Mouse (Mus musculus) stomach, embryonic 14.5 days (tissue): ENCODE measurements at regions not wholly inside any gene's neighbourhood (a gene's known extent, or its start where the extent isn't known, plus 50 kb on each side); places are given as distances from the start of the nearest gene placed in this dataset.

Experiments used
- ATAC-seq: fragments of 200-750 bp; cut with Nextera tagmentation; 2 replicates; pipeline ENCODE4 v1.8.0; 2017; ENCODE audit warnings: low read depth, moderate TSS enrichment; ENCODE audit not compliant: insufficient number of reproducible peaks, insufficient read depth, low FRiP score
- H3K27ac ChIP-seq: fragments of 300-500 bp; sonication (generic); 2 replicates; pipeline ENCODE4 v1.5.1; 2014; ENCODE audit warnings: mild to moderate bottlenecking, low read length, moderate library complexity, mixed read lengths
- H3K27me3 ChIP-seq: fragments of 300-500 bp; sonication (generic); 2 replicates; pipeline ENCODE4 v1.6.1; 2014; ENCODE audit warnings: low read length, control low read depth, mixed read lengths; ENCODE audit not compliant: control insufficient read depth, insufficient read depth
- H3K36me3 ChIP-seq: fragments of 300-500 bp; sonication (generic); 2 replicates; pipeline ENCODE4 v1.6.1; 2014; ENCODE audit warnings: mild to moderate bottlenecking, control low read depth, low read length, moderate library complexity, mixed read lengths; ENCODE audit not compliant: control insufficient read depth, insufficient read depth
- H3K4me1 ChIP-seq: fragments of 300-500 bp; sonication (generic); 2 replicates; pipeline ENCODE4 v1.6.1; 2014; ENCODE audit warnings: low read length, control low read depth, mixed read lengths; ENCODE audit not compliant: control insufficient read depth, insufficient read depth
- H3K4me2 ChIP-seq: fragments of 300-500 bp; sonication (generic); replicated peaks from 2 replicates; pipeline ENCODE4 v1.6.1; 2014; ENCODE audit warnings: low read depth, low read length, control low read depth
- H3K4me3 ChIP-seq: fragments of 300-500 bp; sonication (generic); 2 replicates; pipeline ENCODE4 v1.5.1; 2014; ENCODE audit warnings: low read depth, low read length, control low read depth
- H3K9ac ChIP-seq: fragments of 300-500 bp; sonication (generic); replicated peaks from 2 replicates; pipeline ENCODE4 v1.6.1; 2014; ENCODE audit warnings: low read depth, mild to moderate bottlenecking, control low read depth, low read length, moderate library complexity, mixed read lengths
- H3K9me3 ChIP-seq: fragments of 300-500 bp; sonication (generic); 2 replicates; pipeline ENCODE4 v1.6.1; 2016; ENCODE audit warnings: low read depth, low read length, control low read depth; ENCODE audit not compliant: control insufficient read depth
- WGBS: fragments of 180-500 bp; shearing (Covaris S2); extraction: QIAGEN DNeasy Blood & Tissue Kit; methylation state at CpG from one replicate; pipeline ENCODE4 v1.1.7; 2014; 5-methylcytosine and 5-hydroxymethylcytosine counted together

DNA sequence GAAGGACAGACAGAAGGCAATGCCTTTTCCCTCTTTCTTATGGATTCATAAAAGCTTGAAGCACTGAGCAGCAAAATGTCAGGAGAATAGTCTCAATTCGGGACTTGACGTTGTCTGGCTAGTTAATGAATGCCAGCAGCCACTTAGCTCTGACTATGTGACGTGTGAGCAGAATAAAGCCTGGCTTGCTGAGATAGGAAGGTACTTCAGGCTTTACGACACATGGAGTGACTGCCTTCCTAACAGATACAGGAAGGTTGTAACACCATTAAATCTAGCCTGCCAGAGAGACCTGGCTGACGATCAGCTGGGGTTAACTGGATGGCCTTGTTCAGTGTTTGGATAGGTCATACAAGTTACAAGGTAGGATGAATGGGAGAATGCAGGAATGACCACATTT lies 111.7 kb downstream of the 4933412E24Rik start:
- no peak overlapping the region for H3K9ac ChIP-seq
- H3K4me1 ChIP-seq: no peaks in the 10 kb centered on the region
- H3K27ac ChIP-seq: no peak overlapping the region
- 63% methylated on average over 5 of the region's 5 CpGs for WGBS
- no peaks in the 10 kb centered on the region for H3K36me3 ChIP-seq
- no peaks in the 10 kb centered on the region for H3K27me3 ChIP-seq
- no peak overlapping the region for H3K4me3 ChIP-seq
- H3K4me2 ChIP-seq: no peak overlapping the region
- H3K9me3 ChIP-seq: no peaks in the 10 kb centered on the region
- no peak for ATAC-seq

DNA sequence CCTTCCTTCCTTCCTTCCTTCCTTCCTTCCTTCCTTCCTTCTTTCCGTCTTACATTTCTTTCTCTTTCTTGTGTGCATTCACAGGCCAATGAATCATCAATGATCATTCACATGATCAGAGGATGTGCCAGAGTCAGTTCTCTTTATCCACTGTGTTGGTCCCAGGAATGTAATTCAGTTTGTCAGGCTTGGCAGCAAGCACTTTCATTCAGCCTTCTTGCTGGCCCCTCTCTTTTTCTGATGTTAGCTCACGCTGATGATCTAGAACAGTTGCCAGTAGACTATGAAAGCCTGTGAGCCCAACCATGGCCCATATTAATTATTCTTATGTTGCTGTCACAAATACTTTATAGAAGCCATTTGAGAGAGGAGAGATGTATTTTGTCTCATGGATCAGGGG lies 127.4 kb downstream of the 4933412E24Rik start:
- H3K36me3 ChIP-seq: no peaks in the 10 kb centered on the region
- WGBS: 91% methylated on average over 2 of the region's 2 CpGs
- no peaks in the 10 kb centered on the region for H3K4me1 ChIP-seq
- H3K4me2 ChIP-seq: no peak overlapping the region
- no peak overlapping the region for H3K4me3 ChIP-seq
- H3K27me3 ChIP-seq: no peaks in the 10 kb centered on the region
- no peaks in the 10 kb centered on the region for H3K9me3 ChIP-seq
- no peak overlapping the region for H3K27ac ChIP-seq
- no peak overlapping the region for H3K9ac ChIP-seq
- no peak for ATAC-seq

DNA sequence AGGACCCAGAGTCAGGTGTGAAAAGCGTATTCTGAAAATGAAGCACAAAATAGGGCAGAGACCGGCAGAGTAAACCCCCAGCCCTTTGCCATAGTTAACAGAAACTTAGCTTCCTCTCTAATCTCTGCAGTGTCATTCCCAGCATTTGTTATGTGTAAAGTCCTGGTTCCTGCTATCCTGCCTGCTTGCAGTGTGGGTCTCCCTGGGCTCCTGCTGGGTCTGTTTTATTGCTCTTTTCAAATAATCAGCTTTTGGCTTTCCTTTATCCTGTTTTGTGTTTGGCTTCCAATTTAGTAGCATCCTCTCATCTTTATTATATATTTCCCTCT lies 128.3 kb downstream of the 4933412E24Rik start:
- Histone ChIP-seq H3K9ac (no peak overlapping the region), H3K27ac (no peak overlapping the region), H3K4me2 (no peak overlapping the region), H3K4me3 (no peak overlapping the region), H3K36me3 (no peaks in the 10 kb centered on the region), H3K27me3 (no peaks in the 10 kb centered on the region), H3K9me3 (no peaks in the 10 kb centered on the region), H3K4me1 (no peaks in the 10 kb centered on the region)
- 34% methylated on average over 2 of the region's 2 CpGs for WGBS
- ATAC-seq: no peak

DNA sequence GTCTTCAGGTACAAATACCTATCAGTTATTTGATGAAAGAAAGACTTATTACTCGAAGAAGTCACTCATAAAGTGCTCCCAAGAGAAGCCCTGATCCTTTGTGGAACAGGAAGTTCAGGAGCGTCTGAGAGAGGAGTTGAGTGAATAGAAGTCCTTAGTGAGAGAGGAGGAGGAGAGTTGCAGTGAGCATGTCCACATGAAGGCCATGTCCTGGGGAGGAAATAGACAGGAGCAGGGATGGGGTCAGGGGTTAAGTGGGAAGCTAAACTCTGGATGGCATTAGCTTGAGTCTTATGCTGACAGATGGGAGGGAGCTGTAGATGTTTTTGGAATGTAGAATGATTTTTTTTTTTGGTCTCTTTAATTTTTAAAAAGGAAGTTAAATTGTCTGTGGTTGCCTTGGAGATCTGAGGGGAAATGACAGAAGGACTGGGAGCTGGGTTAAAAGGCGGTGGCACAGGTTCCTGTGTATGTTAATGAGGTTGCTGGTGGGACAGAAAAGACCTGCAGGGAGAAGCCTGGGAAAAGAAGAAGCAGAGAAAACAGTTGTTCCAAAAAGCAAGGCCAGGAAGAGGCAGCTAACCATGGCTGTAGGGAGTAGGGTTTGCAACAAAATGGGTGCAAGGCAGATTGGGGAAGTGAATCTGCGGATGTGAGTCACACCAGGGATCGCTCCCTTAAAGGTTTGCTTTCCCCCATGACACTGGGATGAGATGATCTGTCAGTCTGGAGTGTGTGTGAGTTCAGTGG lies 128.9 kb downstream of the 4933412E24Rik start:
- Histone ChIP-seq H3K4me2 (no peak overlapping the region), H3K36me3 (no peaks in the 10 kb centered on the region), H3K27me3 (no peaks in the 10 kb centered on the region), H3K9ac (no peak overlapping the region), H3K4me3 (no peak overlapping the region), H3K4me1 (no peaks in the 10 kb centered on the region), H3K27ac (no peak overlapping the region), H3K9me3 (no peaks in the 10 kb centered on the region)
- no peak for ATAC-seq
- 46% methylated on average over 5 of the region's 5 CpGs for WGBS

DNA sequence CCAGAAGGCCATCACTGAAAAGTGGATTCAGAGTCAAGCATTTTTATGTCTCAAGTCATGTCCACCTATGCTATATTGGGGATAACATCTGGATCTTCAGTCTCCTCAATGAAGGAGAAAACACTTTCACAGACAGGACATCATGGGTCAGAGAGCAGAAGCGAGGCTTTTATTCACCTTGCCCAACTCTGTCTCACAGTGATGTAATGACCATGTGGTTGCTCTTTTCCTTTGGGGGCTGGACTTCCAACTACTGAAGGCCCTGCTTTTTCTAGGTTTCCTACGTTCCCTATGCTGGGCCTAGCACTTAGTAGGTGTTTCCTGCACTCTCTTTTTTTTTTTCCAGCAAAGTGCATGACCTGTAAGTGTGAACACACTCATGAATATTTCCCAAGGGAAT lies 130.4 kb downstream of the 4933412E24Rik start:
- WGBS: 79% methylated on average over 2 of the region's 2 CpGs
- no peak for ATAC-seq

DNA sequence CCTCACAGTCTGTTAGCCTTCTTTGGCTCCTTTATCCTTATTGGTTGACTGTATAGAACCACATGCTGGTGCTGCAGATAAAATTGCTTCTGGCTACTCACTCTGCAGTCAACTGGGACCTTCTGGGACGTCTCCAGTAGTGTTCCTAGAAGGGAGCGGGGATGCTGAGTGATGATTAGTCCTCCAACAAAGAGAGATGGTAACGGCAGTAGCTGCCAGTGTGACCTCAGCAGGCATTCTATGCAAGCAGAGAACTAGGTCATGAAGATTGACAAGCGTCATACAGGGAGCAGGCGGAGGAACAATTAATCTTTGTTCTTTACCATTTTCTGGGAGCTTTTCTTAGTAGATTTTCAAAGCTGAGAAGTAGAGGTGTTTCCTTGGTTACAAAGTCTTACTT lies 134.0 kb downstream of the 4933412E24Rik start:
- Histone ChIP-seq H3K27me3 (no peaks in the 10 kb centered on the region), H3K9ac (no peak overlapping the region), H3K27ac (no peak overlapping the region), H3K36me3 (no peaks in the 10 kb centered on the region), H3K4me3 (no peak overlapping the region), H3K4me1 (no peaks in the 10 kb centered on the region), H3K4me2 (no peak overlapping the region), H3K9me3 (no peaks in the 10 kb centered on the region)
- ATAC-seq: no peak
- WGBS: 89% methylated on average over 5 of the region's 5 CpGs

More for the DNA sequence above, 130.4 kb downstream of the 4933412E24Rik start:
- H3K27me3 ChIP-seq: no peaks in the 10 kb centered on the region
- H3K27ac ChIP-seq: no peak overlapping the region
- no peaks in the 10 kb centered on the region for H3K9me3 ChIP-seq
- H3K4me2 ChIP-seq: no peak overlapping the region
- no peak overlapping the region for H3K4me3 ChIP-seq
- no peak overlapping the region for H3K9ac ChIP-seq
- no peaks in the 10 kb centered on the region for H3K36me3 ChIP-seq
- no peaks in the 10 kb centered on the region for H3K4me1 ChIP-seq

DNA sequence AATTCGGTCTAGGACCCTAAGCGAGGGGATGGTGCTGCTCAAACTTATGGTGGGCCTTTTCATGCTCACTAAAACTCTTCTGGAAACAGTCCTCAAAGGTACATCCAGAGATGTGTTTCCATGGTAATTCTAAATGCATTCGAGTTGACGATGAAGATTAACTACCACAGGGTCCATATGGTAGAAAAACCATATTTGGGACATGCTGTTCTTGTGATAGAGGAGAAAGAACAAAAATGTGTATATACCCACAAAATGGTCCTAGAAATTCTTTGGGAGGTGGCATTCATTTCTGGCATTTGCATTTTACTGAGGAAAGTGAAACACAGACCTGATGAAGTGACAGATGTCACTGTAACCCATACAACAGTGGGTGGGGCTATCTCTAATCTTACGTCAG lies 136.0 kb downstream of the 4933412E24Rik start:
- no peaks in the 10 kb centered on the region for H3K9me3 ChIP-seq
- no peaks in the 10 kb centered on the region for H3K27me3 ChIP-seq
- no peak overlapping the region for H3K9ac ChIP-seq
- H3K36me3 ChIP-seq: no peaks in the 10 kb centered on the region
- H3K4me2 ChIP-seq: no peak overlapping the region
- H3K4me3 ChIP-seq: no peak overlapping the region
- WGBS: 92% methylated on average over 5 of the region's 5 CpGs
- no peaks in the 10 kb centered on the region for H3K4me1 ChIP-seq
- no peak for ATAC-seq
- no peak overlapping the region for H3K27ac ChIP-seq

DNA sequence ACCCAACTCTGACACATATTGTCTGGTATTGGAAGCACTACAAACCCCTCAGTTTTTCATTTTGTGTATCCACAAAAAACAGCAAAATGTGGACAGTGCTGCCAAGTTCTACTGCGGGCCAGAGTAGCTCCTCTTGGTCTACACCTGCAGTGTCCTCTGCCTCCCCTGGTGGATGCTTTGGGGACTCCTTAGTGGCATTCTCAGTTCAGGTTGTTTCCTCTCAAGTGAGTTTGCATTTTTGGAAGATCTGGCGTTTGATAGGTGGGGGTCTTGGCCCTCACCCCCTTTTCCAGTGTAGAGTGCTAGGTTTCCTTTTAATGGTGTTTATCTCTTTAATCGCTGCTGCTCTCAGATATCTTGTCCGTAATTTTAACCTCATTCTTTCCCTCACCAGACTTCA lies 137.1 kb downstream of the 4933412E24Rik start:
- Histone ChIP-seq H3K4me1 (no peaks in the 10 kb centered on the region), H3K9ac (no peak overlapping the region), H3K27ac (no peak overlapping the region), H3K4me3 (no peak overlapping the region), H3K36me3 (no peaks in the 10 kb centered on the region), H3K4me2 (no peak overlapping the region), H3K27me3 (no peaks in the 10 kb centered on the region), H3K9me3 (no peaks in the 10 kb centered on the region)
- no peak for ATAC-seq
- 77% methylated on average over 4 of the region's 4 CpGs for WGBS

DNA sequence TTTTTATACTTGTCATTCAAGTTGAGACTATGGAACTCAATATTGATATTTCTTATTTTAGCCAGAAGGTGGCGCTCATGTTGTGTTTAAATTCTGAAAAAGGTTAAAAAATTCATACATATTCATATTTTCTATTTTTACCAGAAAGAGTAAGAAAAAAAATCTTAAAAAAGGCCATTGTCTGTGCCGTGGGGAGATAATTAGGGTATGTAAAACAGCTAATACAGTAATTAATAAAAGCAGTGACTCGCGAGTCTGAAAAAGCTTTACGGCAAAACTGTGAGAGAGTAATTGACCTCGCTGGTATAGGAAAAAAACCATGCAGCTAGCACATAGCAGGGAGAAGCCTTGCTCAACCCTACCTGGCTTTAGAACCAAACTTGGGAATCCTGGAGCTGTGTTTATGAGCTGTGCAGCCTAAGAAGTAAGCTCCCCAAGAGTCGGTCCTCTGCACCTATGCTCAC lies 140.1 kb downstream of the 4933412E24Rik start:
- WGBS: 74% methylated on average over 7 of the region's 7 CpGs
- no peaks in the 10 kb centered on the region for H3K36me3 ChIP-seq
- H3K9ac ChIP-seq: no peak overlapping the region
- H3K27ac ChIP-seq: no peak overlapping the region
- no peak overlapping the region for H3K4me3 ChIP-seq
- H3K27me3 ChIP-seq: no peaks in the 10 kb centered on the region
- H3K9me3 ChIP-seq: no peaks in the 10 kb centered on the region
- ATAC-seq: no peak
- H3K4me2 ChIP-seq: no peak overlapping the region
- H3K4me1 ChIP-seq: no peaks in the 10 kb centered on the region
